Mouse (Mus musculus): ENCODE results near the gene Ufl1. TPM values are rescaled to one million over a fixed set of nuclear protein-coding genes. Genes with fewer than 3 reads are reported as not detected.
"Not testable (repeated sequence)": the region's sequence is repeated elsewhere in the genome, so short reads cannot be mapped to it uniquely, and the experiment has no call there.

Ufl1 gene
- polyA plus RNA-seq (2015; fragmentation: Nextera tagmentation; extraction: Ambion mirVana): 42.7 and 44.9 TPM in 2 replicates

DNA sequence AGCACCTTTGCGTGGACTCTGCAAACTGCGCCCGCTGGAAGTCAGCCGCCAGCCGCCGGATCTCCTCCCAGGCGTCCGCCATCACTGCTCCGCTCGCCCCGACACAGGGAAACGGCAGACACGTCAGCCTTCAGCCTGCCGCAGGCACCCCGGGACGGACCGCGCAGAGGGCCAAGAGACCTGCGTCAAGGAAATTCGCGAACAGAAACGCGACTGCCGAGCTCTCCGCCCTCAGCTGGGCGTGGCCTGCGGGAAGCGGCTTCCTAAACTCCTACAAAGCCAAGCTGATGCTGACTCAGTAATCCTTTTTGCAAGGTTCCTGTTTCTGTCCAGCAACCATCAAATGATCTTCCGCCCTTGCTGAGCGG is at the start of gene Ufl1:
Ufl1 (minus strand) TSS at position 151 of the 368 bp plus-strand sequence.
- peaks cover 27% of the 10 kb centered on the region for H3K36me3 ChIP-seq
- peak within 1 kb of the TSS; percentile 80 for H3K4me3 ChIP-seq
- H3K4me2 ChIP-seq (replicated peaks): peak within 1 kb of the TSS; percentile 70
- H3K27ac ChIP-seq: peak within 1 kb of the TSS; percentile 97
- no peaks in the 10 kb centered on the region for H3K27me3 ChIP-seq
- under 1% methylated on average over 30 of the region's 30 CpGs for WGBS
- no peaks in the 10 kb centered on the region for H3K9me3 ChIP-seq
- peak within 1 kb of the TSS; percentile 96 for H3K9ac ChIP-seq
- H3K4me1 ChIP-seq: peaks cover 5% of the 10 kb centered on the region
- peak; percentile 98 for ATAC-seq (ENCODE audit: low FRiP score, low read depth)

GRCm38 (mm10) chr4:25325684-25326220 is 44.1 kb upstream of the Ufl1 start:
- no peak overlapping the region for H3K9ac ChIP-seq
- no peak for ATAC-seq (ENCODE audit: low FRiP score, low read depth)
- no peaks in the 10 kb centered on the region for H3K4me1 ChIP-seq
- H3K27ac ChIP-seq: no peak overlapping the region
- H3K36me3 ChIP-seq: no peaks in the 10 kb centered on the region
- no peaks in the 10 kb centered on the region for H3K27me3 ChIP-seq
- H3K4me3 ChIP-seq: no peak overlapping the region
- no peaks in the 10 kb centered on the region for H3K9me3 ChIP-seq
- H3K4me2 ChIP-seq (replicated peaks): no peak overlapping the region
- 92% methylated on average over 3 of the region's 3 CpGs for WGBS

DNA sequence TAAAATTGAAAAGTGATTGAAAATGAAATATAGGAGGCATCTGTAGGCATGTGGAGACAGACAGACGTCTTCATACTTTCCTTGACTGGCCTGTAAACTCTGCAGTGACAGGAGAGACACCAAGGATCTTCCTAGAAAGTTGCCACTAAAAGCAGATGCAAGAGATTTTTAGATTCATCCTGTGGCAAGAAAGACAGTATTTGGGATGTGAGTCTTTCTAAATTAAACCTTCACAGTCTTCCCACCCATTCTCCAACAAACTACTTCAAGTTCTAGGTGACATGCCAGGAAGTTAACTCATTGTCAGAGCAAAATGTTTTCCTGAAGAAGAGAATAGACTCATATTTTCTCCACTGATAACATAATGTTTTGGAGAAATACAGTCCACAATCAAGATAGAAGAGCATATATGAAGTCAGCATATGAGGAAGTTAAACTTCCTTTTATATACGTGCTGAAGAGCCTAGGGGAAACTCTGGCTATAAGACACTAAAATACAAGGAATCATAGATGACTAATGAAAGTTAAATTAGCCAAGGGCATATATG is 41.1 kb upstream of the Ufl1 start:
- no peak for ATAC-seq (ENCODE audit: low FRiP score, low read depth)
- H3K27me3 ChIP-seq: no peaks in the 10 kb centered on the region
- WGBS: 70% methylated on average over 2 of the region's 2 CpGs
- no peaks in the 10 kb centered on the region for H3K4me1 ChIP-seq
- no peaks in the 10 kb centered on the region for H3K9me3 ChIP-seq
- H3K36me3 ChIP-seq: no peaks in the 10 kb centered on the region
- no peak overlapping the region for H3K9ac ChIP-seq
- H3K4me3 ChIP-seq: no peak overlapping the region
- H3K27ac ChIP-seq: no peak overlapping the region
- no peak overlapping the region for H3K4me2 ChIP-seq (replicated peaks)

DNA sequence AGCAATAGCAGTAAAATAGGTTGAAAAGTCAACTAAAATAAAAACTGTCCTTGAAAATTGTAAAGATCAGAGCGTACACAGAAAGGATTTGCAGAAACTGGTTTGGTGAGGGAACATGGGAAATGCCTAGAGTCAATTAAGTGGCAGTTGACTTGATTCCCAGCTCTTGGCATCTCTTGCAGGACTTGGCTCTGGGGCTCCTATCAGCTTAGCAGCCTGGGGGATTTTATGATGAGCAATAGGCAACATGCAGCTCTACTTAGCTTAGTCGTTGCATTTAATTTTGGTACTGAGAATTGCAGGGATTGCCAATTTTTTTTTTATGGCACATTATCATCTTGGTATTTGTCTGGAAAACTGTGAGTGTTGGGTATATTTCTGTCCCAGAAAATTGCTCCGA is 32.1 kb upstream of the Ufl1 start:
- Histone ChIP-seq H3K9me3 (no peaks in the 10 kb centered on the region), H3K27ac (no peak overlapping the region), H3K4me1 (no peaks in the 10 kb centered on the region), H3K36me3 (no peaks in the 10 kb centered on the region), H3K4me3 (no peak overlapping the region), H3K27me3 (no peaks in the 10 kb centered on the region), H3K4me2 (replicated peaks) (no peak overlapping the region), H3K9ac (no peak overlapping the region)
- WGBS: 73% methylated on average over 3 of the region's 3 CpGs
- no peak for ATAC-seq (ENCODE audit: low FRiP score, low read depth)

GRCm38 (mm10) chr4:25285002-25285401 is 3.4 kb upstream of the Ufl1 start:
- H3K36me3 ChIP-seq; H3K27me3 ChIP-seq; H3K27ac ChIP-seq; H3K9ac ChIP-seq; H3K4me2 ChIP-seq (replicated peaks); H3K4me3 ChIP-seq; H3K4me1 ChIP-seq; ATAC-seq (ENCODE audit: low FRiP score, low read depth); H3K9me3 ChIP-seq: not testable (repeated sequence)
- 81% methylated on average over 1 of the region's 1 CpGs for WGBS

DNA sequence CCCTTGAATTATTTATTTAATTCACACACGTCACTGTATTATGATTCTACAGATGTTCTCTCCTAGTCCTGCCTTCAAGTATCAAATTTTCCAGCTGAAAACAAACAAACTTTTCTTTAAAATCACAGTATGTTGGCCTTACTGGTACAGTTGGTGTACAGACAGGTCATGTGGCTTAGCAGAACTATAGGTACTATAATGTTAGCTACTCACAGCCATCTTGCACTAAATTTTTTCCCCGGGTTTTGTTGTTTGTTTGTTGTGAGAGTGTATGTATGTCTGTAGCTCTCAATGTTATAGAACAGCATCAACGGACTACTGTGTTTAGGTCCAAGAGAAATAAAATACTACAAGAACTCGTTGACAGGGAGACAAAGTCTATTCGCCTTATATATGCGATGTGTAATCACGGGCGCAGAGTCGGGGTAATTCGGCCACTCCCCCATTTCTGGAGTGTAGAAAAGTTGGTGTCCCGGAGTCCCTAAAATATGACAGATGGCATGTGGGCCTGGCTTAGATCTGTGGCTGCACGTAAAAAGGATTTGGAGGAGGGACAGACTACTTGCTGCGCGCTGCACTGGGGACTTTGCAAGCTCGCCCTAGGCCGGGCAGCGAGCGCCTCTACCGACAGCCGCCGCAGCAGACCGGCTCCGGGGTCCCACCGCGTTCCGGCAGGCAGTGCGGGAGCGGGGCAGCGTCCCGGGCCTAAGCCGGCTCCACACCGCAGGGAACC is 517 bp downstream of the Ufl1 start:
- H3K4me3 ChIP-seq: peak overlapping the region; percentile 80
- peak overlapping the region; percentile 96 for H3K9ac ChIP-seq
- peak; percentile 94 for ATAC-seq (ENCODE audit: low FRiP score, low read depth)
- H3K27ac ChIP-seq: peak overlapping the region; percentile 97
- peaks cover 27% of the 10 kb centered on the region for H3K36me3 ChIP-seq
- H3K4me1 ChIP-seq: peaks cover 5% of the 10 kb centered on the region
- H3K27me3 ChIP-seq: no peaks in the 10 kb centered on the region
- no peaks in the 10 kb centered on the region for H3K9me3 ChIP-seq
- 1% methylated on average over 32 of the region's 32 CpGs for WGBS
- peak overlapping the region; percentile 70 for H3K4me2 ChIP-seq (replicated peaks)

GRCm38 (mm10) chr4:25272861-25273627 is 8.6 kb downstream of the Ufl1 start:
- Histone ChIP-seq H3K4me2 (replicated peaks) (no peak overlapping the region), H3K4me3 (no peak overlapping the region), H3K4me1 (no peaks in the 10 kb centered on the region), H3K36me3 (peaks cover 77% of the 10 kb centered on the region), H3K27ac (no peak overlapping the region), H3K9me3 (no peaks in the 10 kb centered on the region), H3K9ac (no peak overlapping the region), H3K27me3 (no peaks in the 10 kb centered on the region)
- 93% methylated on average over 7 of the region's 7 CpGs for WGBS
- no peak for ATAC-seq (ENCODE audit: low FRiP score, low read depth)

GRCm38 (mm10) chr4:25271926-25272325 is 9.7 kb downstream of the Ufl1 start:
- no peaks in the 10 kb centered on the region for H3K9me3 ChIP-seq
- no peaks in the 10 kb centered on the region for H3K4me1 ChIP-seq
- 90% methylated on average over 1 of the region's 1 CpGs for WGBS
- ATAC-seq (ENCODE audit: low FRiP score, low read depth): no peak
- H3K27me3 ChIP-seq: no peaks in the 10 kb centered on the region
- no peak overlapping the region for H3K27ac ChIP-seq
- peaks cover 75% of the 10 kb centered on the region for H3K36me3 ChIP-seq
- no peak overlapping the region for H3K4me3 ChIP-seq
- no peak overlapping the region for H3K9ac ChIP-seq
- H3K4me2 ChIP-seq (replicated peaks): no peak overlapping the region

- 95% methylated on average over 3 of the region's 3 CpGs for whole genome bisulfite sequencing
- Histone ChIP-seq H3K9me3 (0 out of 2 replicates have a peak, but pooled peaks cover 3% of the 10 kb centered on the region), H3K36me3 (peaks cover 76% of the 10 kb centered on the region), H3K27ac (no peak overlapping the region), H3K4me3 (no peak overlapping the region), H3K27me3 (no peaks in the 10 kb centered on the region), H3K9ac (no peak overlapping the region), H3K4me1 (no peaks in the 10 kb centered on the region), H3K4me2 (replicated peaks) (no peak overlapping the region)
- ATAC-seq (ENCODE audit: low FRiP score, low read depth): no peak
These were observed 14.5 kb downstream of the Ufl1 start for GRCm38 (mm10) chr4:25267144-25267543.

DNA sequence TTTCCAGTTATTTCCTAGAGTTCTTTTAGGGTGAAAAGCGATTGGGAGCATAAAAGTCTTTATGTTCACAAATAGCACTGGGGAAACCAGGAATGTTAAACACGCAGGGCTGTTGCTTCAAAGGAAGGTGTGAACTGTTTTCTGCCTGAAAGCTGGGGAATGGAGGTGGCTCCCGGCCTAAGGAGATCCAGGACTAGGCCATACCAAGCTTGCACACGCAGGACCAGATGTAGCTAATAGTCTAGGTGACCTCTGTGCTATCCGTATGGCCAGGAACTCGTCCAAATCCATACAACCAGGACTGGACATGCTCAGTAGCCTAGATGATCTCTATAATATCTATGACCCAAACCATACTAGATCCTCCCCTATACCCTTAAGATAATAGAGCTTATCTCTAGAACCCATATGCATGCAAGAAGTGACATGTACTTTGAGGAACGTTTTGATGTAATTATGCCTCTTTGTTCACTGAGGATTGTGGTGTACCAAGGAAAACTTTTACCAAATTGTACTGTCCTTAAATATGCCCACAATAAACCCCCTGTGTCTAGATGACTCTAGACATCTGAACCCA is 23.7 kb downstream of the Ufl1 start:
- Histone ChIP-seq H3K4me3 (no peak overlapping the region), H3K36me3 (peaks cover 53% of the 10 kb centered on the region), H3K27me3 (no peaks in the 10 kb centered on the region), H3K9me3 (no peaks in the 10 kb centered on the region), H3K27ac (no peak overlapping the region), H3K9ac (no peak overlapping the region), H3K4me1 (no peaks in the 10 kb centered on the region), H3K4me2 (replicated peaks) (no peak overlapping the region)
- no peak for ATAC-seq (ENCODE audit: low FRiP score, low read depth)
- WGBS: 90% methylated on average over 7 of the region's 7 CpGs

- Histone ChIP-seq H3K27me3 (no peaks in the 10 kb centered on the region), H3K4me1 (no peaks in the 10 kb centered on the region), H3K4me3 (no peak within 1 kb of the TSS), H3K27ac (no peak within 1 kb of the TSS), H3K36me3 (no peaks in the 10 kb centered on the region), H3K9me3 (no peaks in the 10 kb centered on the region), H3K4me2 (replicated peaks) (no peak within 1 kb of the TSS), H3K9ac (no peak within 1 kb of the TSS)
- WGBS: 85% methylated on average over 3 of the region's 3 CpGs
- no peak for ATAC-seq (ENCODE audit: low FRiP score, low read depth)
These were observed 38.8 kb downstream of the Ufl1 start, which contains the start of gene Fhl5 for GRCm38 (mm10) chr4:25242776-25243175. Fhl5 (minus strand) TSS chr4:25242876.

DNA sequence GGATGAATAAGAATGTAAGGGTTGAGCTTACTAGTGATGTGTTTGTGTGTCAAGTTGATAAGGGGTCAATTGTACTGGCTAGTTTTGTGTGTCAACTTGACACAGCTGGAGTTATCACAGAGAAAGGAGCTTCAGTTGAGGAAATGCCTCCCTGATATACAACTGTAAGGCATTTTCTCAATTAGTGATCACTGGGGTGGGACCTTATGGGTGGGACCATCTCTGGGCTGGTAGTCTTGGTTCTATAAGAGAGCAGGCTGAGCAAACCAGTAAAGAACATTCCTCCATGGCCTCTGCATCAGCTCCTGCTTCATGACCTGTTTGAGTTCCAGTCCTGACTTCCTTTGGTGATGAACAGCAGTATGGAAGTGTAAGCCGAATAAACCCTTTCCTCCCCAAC is 46.0 kb downstream of the Ufl1 start:
- not testable (repeated sequence) for H3K27me3 ChIP-seq; H3K9ac ChIP-seq; H3K4me2 ChIP-seq (replicated peaks); H3K36me3 ChIP-seq; H3K27ac ChIP-seq; H3K4me1 ChIP-seq; H3K9me3 ChIP-seq; H3K4me3 ChIP-seq; ATAC-seq (ENCODE audit: low FRiP score, low read depth)
- WGBS: 93% methylated on average over 1 of the region's 1 CpGs
